Mouse (Mus musculus) A20 (cell line): ENCODE data around the gene Arap1.

Experiments used
- DNase-seq: peaks from one replicate; pipeline ENCODE4 v3.0.0-alpha.2; 2011; ENCODE audit warnings: low read depth, low spot score

Gene Arap1

DNA sequence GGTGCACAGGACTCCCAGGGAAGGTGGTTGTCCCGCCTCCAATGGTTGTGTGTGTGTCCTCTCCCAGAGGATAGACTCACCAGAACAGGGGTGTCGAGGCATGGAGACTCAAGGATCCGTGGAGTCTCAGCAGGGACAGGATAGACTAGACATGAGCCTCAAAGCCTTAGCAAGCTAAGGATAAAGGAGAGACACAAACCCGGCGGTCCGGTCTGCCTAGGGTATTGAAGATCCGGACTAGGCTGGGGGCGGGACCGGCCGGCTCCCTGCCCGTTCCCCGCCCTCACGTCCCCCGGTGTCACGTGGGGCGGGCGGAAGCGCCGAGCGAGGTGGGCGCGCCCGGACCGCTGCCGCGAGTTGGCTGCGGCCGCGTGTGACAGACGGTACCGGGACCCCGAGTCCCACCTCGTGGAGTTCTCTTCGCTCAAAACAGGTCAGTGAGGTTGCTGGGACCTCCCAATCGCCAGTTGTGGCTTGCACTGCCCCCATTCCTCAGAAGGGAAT, at the start of gene Arap1:
Arap1 (plus strand) TSS at position 301 of the 504 bp plus-strand sequence.
- peak; percentile 81 for DNase-seq

DNA sequence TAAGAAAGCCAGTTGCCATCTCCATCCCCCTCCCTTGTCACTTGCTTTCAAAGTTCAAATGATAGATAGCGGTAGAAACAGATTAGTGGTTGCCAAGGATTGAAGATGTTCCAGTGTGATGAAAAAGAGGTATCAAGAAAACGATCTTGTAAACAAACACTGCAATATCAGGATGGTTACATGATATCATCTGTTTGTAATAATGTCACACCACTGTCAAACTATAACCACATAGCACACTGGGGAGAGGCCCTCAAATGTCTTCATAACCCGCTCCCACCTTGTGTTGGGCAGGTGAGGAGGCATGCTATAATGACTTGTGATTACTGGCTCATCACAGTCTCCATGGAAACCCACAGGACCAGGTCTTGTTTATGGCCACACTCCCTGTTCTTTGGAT, 49.5 kb upstream of the Arap1 start:
- no peak for DNase-seq

DNA sequence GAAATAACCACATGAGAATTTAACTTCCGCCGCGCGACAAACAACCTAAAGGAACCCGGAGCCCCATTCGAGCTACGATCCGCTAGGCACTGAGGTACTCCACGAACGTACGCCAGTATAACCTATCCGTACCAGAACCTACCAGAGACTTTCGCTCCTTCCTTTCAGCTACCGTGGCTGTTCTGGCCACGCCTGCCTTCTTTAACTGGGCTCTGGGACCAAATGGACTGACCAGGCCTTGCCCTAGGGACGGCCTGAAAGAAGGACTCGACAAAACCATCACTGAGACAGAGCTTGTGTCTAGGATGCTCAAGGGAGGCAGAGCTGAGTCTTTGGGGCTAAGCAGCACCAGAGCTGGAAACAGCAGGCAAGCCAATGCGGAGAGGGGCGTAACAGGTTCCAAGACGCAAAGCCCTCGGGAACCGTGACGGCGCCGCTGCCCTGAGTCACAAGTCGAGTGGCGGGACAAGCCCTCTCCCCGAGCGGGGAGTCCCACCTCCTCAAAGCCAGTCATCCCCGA, 46.4 kb upstream of the Arap1 start:
- DNase-seq, result no peak

DNA sequence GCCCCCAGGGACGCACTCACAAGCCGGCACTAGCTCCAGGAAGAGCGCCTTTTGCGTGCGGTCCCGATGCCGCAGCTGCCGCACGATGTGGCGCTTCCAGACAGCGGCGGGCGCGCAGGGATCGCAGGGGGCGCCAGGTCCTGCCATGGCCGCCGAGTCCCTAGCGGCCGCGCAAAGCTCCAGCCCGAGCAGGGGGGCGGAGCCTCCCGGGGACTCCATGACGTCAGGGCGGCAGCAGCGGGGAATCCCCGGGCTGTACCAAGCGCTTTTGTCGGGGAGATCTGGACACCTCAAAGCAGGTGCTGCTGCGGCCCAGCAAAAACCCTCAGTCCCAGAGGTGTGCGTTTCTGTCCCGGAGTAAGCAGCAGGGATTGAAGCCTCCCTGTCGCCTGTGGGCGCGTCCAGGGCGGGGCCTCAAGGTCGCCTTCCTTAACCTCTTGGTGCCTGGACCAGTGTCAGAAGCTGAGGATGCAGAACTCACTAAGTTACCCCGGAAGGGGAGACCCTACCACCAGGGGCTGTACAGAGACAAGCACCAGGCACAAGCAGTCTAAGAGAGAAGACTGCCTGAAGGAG, 45.9 kb upstream of the Arap1 start, which contains the start of gene Atg16l2:
Atg16l2 (minus strand) TSS at position 371 of the 576 bp plus-strand sequence.
- peak; percentile 99 for DNase-seq

DNA sequence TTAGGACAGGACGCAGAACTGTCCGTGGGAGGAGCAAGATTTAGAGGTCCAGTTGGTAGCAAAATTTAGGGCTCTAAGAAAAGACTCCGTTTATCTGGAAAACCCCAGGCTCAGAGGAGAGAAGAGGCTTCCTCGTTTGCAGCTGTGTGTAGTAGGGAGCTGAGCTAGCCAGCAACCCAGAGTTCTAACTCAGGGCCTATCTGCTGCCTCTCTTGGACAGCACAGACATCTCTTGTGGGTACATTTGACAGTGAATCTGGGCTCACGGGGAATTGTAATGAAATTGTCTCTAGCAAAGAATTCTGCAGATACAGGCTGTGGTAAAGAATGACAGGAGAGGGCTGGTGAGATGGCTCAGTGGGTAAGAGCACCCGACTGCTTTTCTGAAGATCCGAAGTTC, 45.2 kb upstream of the Arap1 start:
- DNase-seq, result peak; percentile 70

DNA sequence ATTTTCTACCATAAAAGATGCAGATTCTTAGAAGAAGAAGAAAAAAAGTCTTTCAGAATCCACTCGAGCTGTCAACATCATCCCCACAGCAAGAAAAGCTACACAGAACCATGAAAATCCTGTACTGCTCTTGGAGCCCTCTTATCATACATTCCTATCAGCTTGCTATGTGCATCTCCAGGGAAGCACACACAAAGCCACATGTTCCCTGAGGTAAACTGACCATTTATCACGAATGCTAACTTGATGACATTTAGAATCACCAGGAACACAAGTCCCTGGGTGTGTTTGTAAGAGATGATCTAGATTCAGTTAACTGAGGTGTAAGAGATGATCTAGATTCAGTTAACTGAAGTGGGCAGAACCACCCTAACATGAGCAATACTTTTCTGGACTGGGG, 41.0 kb upstream of the Arap1 start:
- no peak for DNase-seq

DNA sequence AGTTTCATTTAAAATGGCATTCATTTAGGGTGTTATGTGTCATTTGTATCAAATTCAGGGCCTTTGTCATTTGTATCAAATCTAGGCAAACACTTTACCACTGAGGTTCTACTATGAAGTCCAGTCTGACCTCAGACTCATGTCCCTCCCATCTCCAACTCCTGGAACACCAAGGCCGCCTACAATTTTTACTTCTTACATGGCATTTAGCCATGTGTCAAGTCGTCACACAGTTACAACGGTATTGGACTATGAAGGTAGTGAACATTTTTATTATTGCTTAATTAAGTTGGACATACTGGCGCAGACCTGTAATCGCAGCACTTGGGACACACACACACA, 37.9 kb upstream of the Arap1 start:
- no peak for DNase-seq

DNA sequence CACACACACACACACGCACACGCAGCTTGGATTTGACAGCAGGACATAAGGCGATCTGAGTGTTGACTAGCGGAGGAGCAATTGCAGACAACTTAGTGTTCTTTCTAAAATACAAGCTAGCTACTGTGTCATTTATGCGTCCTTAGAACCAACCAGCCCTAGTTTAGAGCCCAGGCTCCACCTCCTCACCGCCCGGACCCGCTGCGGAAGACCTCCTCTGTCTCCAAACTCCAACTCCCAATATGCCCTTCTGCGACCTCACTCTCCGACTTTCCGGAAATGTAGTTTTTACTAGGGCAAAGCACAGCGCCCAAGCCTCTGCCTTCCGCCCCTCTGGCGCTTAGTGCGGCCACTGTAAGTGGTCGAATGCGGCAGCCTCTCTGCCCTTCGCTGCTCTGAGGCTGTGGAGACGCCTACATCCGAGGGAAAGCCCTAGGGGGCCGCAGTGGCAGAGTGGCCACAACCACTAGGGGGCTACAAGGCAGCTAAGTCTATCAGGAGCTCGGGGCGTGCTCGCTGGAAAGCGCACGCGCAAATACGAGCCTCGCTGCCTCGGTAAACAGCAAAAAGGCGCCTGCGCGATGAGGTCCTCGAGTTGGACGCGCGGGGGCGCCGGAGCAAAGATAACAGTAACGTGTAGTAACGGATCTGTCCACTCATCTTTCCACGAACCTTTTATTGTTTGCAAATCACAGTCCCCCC, 37.4 kb upstream of the Arap1 start:
- peak; percentile 100 for DNase-seq

DNA sequence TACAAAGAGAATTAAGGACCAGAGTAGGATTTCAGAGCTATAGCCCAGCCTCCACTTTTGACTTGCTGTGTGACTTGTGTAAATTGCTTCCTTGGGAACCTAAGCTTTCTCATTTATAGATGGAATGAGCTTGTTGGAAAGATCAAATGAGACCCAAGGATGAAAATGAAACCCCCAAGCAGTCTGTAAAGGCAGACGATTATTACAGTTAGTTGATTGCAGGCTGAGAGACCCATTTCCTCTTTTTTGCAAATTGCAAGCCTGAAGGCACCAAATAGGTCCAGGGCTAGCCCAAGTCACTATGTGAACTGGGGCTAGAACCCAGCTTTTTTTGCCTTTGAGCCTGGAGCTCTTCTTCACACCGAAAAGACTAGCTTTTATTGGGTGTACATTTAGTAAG, 36.8 kb upstream of the Arap1 start:
- no peak for DNase-seq

DNA sequence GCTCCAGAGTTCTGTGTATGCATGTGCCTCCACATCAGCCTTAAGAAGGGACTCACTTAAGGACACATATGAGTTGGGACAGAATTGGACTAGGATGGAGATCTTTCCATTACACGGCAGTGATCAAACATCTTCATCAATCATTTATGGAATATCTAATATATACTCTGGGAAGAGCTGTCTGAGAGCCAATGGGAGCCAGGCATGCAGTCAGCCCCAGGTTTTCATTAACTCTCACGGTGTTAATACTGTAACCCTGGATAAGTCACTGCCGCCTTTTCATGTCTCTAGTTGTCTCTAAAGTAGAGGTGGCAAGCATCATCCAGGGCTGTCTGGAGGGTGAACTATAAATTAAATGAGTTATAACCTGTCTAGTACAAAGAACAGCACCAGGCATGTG, 34.8 kb upstream of the Arap1 start:
- DNase-seq, result no peak

DNA sequence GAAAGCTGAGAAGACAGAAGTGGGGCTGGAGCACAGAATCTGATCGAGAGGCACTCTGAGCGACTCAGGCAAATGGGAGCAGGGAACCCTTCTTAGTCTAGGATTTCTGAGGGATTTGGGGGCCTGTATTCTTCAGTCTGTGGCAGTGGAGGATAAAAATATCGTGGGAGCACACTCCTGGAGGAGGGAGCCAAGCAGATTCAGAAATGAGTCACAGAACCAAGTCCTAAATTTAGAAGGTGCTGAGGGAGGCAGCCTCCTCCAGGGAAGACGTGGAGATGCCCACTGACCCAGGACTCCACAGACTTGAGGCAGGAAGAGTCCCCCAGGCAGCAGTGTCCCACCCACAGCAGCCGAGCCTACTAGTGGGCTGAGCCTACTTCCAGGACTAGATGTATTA, 33.5 kb upstream of the Arap1 start:
- DNase-seq, result no peak

DNA sequence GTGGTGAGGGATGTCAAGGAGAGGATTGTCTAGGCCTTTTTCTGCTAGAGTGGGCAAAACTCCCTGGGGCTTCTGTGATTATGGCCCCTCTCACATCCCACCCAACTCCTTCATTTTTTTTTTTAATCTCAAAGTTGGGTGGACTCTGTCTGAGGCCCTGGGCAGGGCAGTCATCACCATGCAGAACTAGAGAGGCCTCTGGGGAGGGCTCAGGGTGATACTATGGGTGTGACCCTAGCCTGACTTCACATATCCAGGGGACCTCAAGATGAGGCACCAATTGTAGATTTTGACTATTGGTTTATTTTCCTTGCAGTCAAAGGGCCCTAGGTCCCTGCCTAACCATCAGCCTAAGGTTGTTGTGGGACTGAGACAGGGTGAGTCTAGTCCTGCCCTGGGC, 32.2 kb upstream of the Arap1 start:
- DNase-seq, result no peak

DNA sequence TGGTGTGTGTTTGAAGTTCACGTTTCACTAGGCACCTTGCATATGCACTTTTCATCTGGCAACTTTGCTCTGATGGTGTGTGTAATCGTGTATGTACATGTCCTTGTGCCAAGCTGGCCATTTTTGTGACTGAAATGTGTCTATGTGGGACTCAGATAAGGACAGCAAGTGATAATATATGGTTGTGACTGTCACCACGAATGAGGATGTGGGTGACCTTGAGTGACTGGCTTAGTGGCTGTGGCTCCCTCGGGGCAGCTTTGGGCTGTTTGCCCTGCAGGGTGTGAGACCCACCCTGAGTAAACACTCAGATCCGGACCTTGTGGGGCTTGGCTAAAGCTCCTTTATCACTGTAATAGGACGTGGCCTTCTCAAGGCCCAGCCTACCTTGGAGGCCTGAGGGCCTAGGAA, 31.3 kb upstream of the Arap1 start:
- no peak for DNase-seq

DNA sequence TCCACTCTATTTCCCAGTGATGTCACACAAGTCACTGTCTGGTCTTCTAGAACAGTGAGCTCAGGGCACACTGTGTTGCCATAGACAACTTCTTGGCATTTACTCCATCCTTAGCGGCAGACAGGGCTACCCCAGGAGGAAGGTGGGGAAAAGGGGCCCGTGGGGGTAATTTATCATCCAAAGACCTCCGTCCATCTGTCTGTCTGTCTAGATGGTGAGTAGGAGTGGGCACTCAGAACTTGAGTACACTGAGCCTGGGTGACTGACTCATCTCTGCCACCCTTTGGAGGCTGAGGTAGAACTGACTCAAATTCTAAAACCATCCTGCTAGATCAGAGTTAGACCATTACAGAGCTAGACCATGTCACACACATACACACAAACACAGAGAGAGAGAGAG, 30.9 kb upstream of the Arap1 start, which contains the start of gene Stard10:
Stard10 (plus strand) TSS at position 73 of the 400 bp plus-strand sequence.
- no peak for DNase-seq

DNA sequence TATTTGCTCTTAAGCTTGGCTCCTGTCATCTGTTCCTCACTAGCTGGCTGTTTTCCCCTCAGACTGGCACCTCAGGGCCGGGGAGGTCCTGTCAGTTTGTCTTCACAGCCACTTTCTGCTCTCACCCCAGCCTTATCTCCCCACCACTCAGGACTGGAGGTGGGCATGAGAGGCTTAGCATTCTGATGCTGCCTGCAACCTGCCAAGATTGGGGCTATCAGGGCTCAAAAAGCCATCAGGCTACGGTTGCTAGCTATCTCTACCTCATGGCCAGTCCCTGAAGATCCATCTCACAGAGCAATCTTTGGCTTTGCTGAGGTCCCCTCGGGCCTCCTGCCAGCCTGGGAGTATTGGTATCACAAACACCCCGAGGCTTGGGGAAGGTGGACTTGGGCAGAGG, 29.0 kb upstream of the Arap1 start:
- DNase-seq, result no peak

DNA sequence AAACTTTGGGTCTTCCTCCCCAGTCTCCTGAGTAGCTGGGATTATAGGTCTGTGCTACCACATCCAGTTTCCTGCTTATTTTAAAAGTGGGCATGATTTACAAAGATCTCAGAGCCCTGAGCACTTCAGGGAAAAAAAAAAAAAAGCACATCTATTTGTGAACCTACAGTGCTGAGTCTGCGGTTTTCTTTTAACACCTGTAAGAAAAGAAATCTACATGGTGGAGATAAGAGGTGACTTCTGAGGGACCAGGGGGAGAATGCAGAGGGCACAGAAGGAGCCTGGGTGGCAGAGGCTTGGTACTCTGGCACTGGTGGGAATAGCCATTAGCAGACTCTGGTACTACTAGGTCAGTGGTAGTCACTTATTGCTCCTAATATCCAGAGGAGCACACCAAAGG, 28.1 kb upstream of the Arap1 start:
- DNase-seq, result no peak

DNA sequence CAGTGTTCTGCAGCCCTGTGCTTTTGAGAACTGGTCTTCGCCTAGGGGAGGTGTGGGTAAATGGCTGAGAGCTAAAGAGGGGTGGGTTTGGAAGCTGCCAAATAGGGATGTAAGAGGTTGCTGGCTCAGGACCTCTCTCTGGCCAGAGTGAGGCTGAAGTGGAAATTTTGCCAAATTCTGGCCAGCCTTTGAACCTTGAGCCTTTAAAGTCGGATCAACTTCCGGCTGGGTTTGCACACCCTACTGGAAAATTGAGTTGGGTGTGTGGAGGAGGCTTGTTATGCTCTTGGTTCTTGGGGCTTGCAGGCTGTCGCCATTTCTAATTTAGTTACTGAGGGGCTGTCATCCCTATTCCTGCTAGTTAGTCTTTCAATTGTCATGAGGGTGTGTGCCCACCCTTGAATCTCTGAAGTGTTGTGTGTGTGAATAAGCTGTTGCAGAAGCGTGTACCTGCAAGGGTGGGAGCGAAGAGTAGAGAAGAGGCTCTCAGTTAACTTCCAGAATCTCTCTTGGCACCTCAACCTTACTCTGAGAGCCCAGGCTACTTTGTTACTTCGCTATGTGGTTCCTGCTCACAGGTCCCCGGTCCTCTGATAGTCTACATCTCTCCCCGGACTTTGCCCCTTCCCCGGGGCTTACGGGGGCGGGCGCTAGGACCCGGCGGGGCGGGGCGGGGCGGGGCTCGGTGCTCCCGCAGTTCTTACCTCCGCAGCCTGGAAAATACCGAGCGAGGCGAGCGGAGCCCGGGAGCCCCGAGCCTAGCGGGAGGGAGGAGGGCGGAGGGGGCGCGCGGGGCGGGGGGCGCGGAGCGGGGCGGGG, 27.3 kb upstream of the Arap1 start:
- DNase-seq, result peak; percentile 48

DNA sequence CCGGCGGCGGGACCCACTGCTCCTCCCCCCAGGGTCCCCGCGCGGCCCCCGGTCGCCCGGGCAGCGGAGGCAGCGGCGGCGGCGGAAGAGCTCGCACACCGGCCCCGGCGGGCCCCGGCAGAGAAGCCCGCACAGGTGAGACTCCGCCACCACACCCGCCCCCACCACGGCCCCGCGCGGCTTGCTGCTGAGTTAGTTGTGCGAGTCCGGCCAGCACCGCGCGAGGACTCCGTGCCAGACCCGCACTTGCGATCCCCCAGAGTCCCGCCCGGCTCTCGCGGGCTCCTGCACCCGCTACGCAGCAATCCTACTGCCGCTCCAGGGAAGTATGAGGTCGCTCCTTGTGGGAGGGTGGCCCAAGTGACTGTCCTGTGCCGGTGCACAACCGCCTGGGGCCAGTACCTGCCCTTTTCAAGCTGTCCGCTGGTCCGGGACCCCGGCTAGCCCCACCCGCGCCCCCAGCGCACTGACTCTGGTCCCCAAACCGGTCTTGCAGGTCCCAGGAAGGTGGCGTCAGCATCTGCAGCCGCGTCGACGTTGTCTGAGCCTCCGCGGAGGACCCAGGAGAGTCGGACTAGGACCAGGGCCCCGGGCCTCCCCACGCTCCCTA, 26.5 kb upstream of the Arap1 start:
- peak; percentile 22 for DNase-seq

DNA sequence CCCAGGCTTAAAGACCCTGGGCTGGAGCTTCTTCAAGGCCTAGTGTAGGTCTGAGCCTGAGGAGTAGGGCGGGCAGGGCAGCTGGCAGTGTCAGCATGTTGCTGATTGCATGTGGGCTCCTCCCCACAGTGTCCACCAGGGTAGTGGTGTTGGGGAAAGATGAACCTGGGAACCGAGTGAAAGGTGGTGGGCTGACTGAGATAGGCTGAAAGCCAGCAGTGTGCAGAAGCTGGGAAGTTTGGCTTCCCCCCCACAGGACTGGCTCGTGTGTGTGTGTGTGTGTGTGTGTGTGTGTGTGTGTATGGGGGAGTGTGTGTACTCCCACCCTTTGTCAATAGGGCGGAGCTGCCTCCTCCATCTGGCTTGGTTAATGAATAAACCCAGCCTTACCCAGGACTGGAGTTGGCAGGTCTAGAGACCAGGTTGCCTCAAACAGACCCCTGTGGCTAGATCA, 24.7 kb upstream of the Arap1 start:
- no peak for DNase-seq

DNA sequence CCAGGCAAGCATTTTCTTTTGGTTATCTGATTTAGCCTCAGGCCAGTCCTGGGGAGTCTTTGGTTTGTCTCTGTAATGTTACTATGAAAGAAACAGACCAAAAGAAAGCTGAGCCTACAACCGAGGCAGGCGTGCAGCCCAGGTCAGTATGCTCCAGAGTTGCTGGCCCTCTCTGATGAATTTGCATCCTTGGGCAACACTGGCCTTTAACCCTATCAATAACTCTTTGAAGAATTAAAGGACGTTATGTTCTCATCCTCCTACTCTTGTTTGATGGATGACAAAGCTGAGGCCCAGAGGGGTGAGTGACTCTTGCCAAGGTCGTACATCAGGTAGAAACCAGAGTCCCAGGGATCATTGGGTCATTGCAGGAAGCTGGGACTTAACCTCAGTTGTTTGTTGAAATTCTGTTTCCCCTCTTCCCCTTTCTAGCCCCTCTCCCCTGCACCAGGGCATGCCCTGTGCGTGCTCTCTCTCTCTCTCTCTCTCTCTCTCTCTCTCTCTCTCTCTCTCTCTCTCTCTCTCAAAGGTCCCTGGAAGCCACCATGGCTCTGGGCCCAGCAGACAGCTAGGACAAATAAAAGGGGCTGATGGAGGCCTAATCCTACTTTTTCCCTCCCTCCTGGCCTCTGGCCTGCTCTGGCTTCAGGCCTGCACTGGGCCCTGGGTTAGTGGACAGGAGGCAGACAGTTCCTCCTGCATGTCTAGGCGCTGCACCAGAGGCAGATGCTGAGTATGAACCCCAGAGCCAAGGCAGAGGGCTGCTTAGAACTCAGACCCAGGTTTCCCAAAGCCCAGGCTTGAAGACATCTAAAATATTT, 23.5 kb upstream of the Arap1 start:
- no peak for DNase-seq

DNA sequence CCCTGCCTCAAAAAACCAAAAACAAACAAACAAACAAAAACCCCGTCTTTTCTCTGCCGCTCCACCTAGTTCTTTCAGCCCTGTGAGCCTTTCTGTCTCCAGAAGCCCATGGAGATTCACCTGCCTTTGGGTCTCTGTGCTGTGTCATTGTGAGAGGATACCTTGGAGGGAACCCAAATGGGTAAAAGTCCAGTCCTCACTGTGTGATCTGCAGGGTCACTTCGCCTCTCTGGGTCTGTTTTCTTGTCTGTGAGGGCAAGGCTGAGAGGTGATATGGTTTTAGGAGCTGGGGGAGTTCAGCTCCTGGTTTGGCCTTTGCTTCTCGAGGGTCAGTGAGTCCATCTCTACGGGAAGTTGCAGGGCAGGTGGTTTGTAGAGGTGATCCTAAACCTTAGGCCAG, 21.9 kb upstream of the Arap1 start:
- no peak for DNase-seq
